ENCODE assay signal across 8 mouse cellular contexts in the genomic region with DNA sequence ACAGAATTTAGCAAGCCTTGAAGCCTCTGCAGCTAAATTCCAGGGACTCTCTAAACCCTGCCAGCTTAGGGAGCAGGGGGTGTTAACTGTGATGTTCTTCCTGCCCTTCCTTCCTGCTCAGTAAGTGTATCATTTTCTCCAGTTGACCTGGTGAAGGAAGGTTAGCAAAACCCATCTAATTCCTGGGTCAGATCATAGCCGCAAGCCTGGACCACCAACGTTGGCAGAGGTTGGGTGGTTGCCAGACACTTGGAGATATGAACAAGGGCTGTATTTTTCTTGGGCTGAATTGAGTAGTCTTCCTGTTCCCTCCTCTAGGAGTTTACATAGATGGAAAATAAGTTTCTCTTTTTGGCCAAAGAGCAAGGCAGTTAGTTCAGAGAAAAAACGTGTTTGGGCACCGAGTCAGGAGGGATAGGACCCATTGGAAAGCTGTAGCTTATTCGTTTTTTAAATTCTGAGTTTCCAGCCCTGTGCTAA.
DNase-seq lines count a peak whose midpoint lies in the region; ATAC-seq and TF ChIP-seq lines count a peak whose summit lies in the region.

No protein-coding gene starts in this region.

- no peak for TF ChIP-seq EP300 in stomach, postnatal 0 days (optimal IDR thresholded peaks at IDR 0.05)

- H3K4me3 ChIP-seq in kidney, adult 2 months (ENCODE audit: insufficient read depth, low read depth, low read length), result no peak overlapping the region
- H3K4me3 ChIP-seq in heart, embryonic 10.5 days, result no peak overlapping the region
- H3K4me3 ChIP-seq in limb, embryonic 13.5 days, result no peak overlapping the region
- H3K4me3 ChIP-seq in stomach, postnatal 0 days (ENCODE audit: low read depth, low read length), result 0 out of 2 replicates have a peak overlapping the region, but pooled peaks have one; percentile 6

- H3K4me1 ChIP-seq in kidney, adult 2 months (ENCODE audit: control insufficient read depth, insufficient read depth, low read length), result no peaks in the 10 kb centered on the region
- peaks cover 12% of the 10 kb centered on the region for H3K4me1 ChIP-seq in heart, embryonic 10.5 days
- peaks cover 26% of the 10 kb centered on the region for H3K4me1 ChIP-seq in limb, embryonic 13.5 days
- no peaks in the 10 kb centered on the region for H3K4me1 ChIP-seq in stomach, postnatal 0 days (replicated peaks; ENCODE audit: control insufficient read depth, insufficient read depth)

- peak overlapping the region; percentile 52 for H3K4me2 ChIP-seq in limb, embryonic 13.5 days (replicated peaks)
- H3K4me2 ChIP-seq in stomach, postnatal 0 days (replicated peaks; ENCODE audit: low read depth), result peak overlapping the region; percentile 6; the same call in 1 of the 2 replicates

- no peak for TF ChIP-seq CTCF in kidney, adult 2 months (conservative IDR thresholded peaks at IDR 0.05; ENCODE audit: insufficient read depth, insufficient read length, low read depth, low read length)
- TF ChIP-seq CTCF in stomach, postnatal 0 days (IDR thresholded peaks at IDR 0.05; ENCODE audit: low read depth), result no peak

- H3K9me3 ChIP-seq in heart, embryonic 10.5 days, result no peaks in the 10 kb centered on the region
- H3K9me3 ChIP-seq in limb, embryonic 13.5 days, result no peaks in the 10 kb centered on the region
- H3K9me3 ChIP-seq in stomach, postnatal 0 days (ENCODE audit: control insufficient read depth, low read length), result no peaks in the 10 kb centered on the region

- peak; percentile 19 for DNase-seq in kidney, adult 2 months
- no peak for DNase-seq in kidney, adult 11 months
- DNase-seq in cerebellum, postnatal 14 days, result peak; percentile 27 to 42
- DNase-seq in heart, embryonic 10.5 days (ENCODE audit: low spot score), result peak; percentile 77
- DNase-seq in stomach, postnatal 0 days (ENCODE audit: low spot score), result peak; percentile 17
- no peak for DNase-seq in left cerebral cortex, adult 18-20 months (ENCODE audit: low spot score in 2 of 2)
- no peak for DNase-seq in right cerebral cortex, adult 2 months (ENCODE audit: low spot score in 2 of 2)

- H3K27me3 ChIP-seq in kidney, adult 2 months (replicated peaks; ENCODE audit: control insufficient read depth, insufficient read depth, low read length), result no peaks in the 10 kb centered on the region
- no peaks in the 10 kb centered on the region for H3K27me3 ChIP-seq in heart, embryonic 10.5 days (ENCODE audit: insufficient read depth, poor library complexity, severe bottlenecking)
- H3K27me3 ChIP-seq in limb, embryonic 13.5 days, result no peaks in the 10 kb centered on the region
- no peaks in the 10 kb centered on the region for H3K27me3 ChIP-seq in stomach, postnatal 0 days (ENCODE audit: control insufficient read depth, insufficient read depth, low read length)

- no peak overlapping the region for H3K27ac ChIP-seq in kidney, adult 2 months (ENCODE audit: insufficient read depth, low read depth, low read length)
- no peak overlapping the region for H3K27ac ChIP-seq in heart, embryonic 10.5 days
- H3K27ac ChIP-seq in limb, embryonic 13.5 days, result peak overlapping the region; percentile 48; the same call in 1 of the 2 replicates
- H3K27ac ChIP-seq in stomach, postnatal 0 days (replicated peaks), result no peak overlapping the region

- no peak overlapping the region for H3K9ac ChIP-seq in limb, embryonic 13.5 days
- H3K9ac ChIP-seq in stomach, postnatal 0 days (ENCODE audit: low read length), result no peak overlapping the region

- peak; percentile 71 for ATAC-seq in limb, embryonic 13.5 days (ENCODE audit: low FRiP score, low read depth)
- ATAC-seq in stomach, postnatal 0 days (ENCODE audit: low FRiP score, low TSS enrichment), result no peak

- no peaks in the 10 kb centered on the region for H3K36me3 ChIP-seq in kidney, adult 2 months (ENCODE audit: control insufficient read depth, insufficient read depth, low read length)
- no peaks in the 10 kb centered on the region for H3K36me3 ChIP-seq in heart, embryonic 10.5 days
- no peaks in the 10 kb centered on the region for H3K36me3 ChIP-seq in limb, embryonic 13.5 days
- H3K36me3 ChIP-seq in stomach, postnatal 0 days (ENCODE audit: control insufficient read depth, insufficient read depth, low read length), result no peaks in the 10 kb centered on the region

- WGBS in kidney, adult 2 months, result 4% methylated on average over 5 of the region's 5 CpGs
- 35% methylated on average over 5 of the region's 5 CpGs for WGBS in heart, embryonic 10.5 days
- 21% methylated on average over 5 of the region's 5 CpGs for WGBS in limb, embryonic 13.5 days
- 18% methylated on average over 5 of the region's 5 CpGs for WGBS in stomach, postnatal 0 days

- TF ChIP-seq POLR2A in kidney, adult 2 months (IDR thresholded peaks at IDR 0.05; ENCODE audit: low read depth, low read length), result no peak

Comparison
In these comparisons a context has a peak if more than half of its experiments do, and no peak if none do; other contexts are left out.
1. DNase-seq: peak in kidney, adult 2 months (single experiment), cerebellum, postnatal 14 days (2 of 2), heart, embryonic 10.5 days (single experiment) and stomach, postnatal 0 days (single experiment); none in kidney, adult 11 months (single experiment), left cerebral cortex, adult 18-20 months (0 of 2) and right cerebral cortex, adult 2 months (0 of 2).